Mouse (Mus musculus) heart, embryonic 13.5 days (tissue): ENCODE results near the gene Nfya. TPM values are rescaled to one million over a fixed set of nuclear protein-coding genes. Genes with fewer than 3 reads are reported as not detected.

Source experiments
- ATAC-seq: fragments of 200-750 bp; cut with Nextera tagmentation; 2 replicates; pipeline ENCODE4 v1.8.0; 2017; ENCODE audit warnings: moderate TSS enrichment; ENCODE audit not compliant: insufficient number of reproducible peaks, low FRiP score, low TSS enrichment; ENCODE audit errors: extremely low read depth
- H3K27ac ChIP-seq: fragments of 300-500 bp; sonication (generic); replicated peaks from 2 replicates; pipeline ENCODE4 v1.5.1; 2015; ENCODE audit warnings: moderate library complexity, mild to moderate bottlenecking, inconsistent platforms
- H3K27me3 ChIP-seq: fragments of 300-500 bp; sonication (generic); replicated peaks from 2 replicates; pipeline ENCODE4 v1.6.1; 2015; ENCODE audit warnings: mild to moderate bottlenecking, inconsistent platforms
- H3K36me3 ChIP-seq: fragments of 300-500 bp; sonication (generic); 2 replicates; pipeline ENCODE4 v1.6.1; 2015; ENCODE audit warnings: mild to moderate bottlenecking, inconsistent platforms
- H3K4me1 ChIP-seq: fragments of 300-500 bp; sonication (generic); 2 replicates; pipeline ENCODE4 v1.6.1; 2015; ENCODE audit warnings: inconsistent platforms
- H3K4me2 ChIP-seq: fragments of 300-500 bp; sonication (generic); 2 replicates; pipeline ENCODE4 v1.6.1; 2015; ENCODE audit warnings: inconsistent platforms, mild to moderate bottlenecking, moderate library complexity
- H3K4me3 ChIP-seq: fragments of 300-500 bp; sonication (generic); 2 replicates; pipeline ENCODE4 v1.5.1; 2015; ENCODE audit warnings: moderate library complexity, mild to moderate bottlenecking, inconsistent platforms
- H3K9ac ChIP-seq: fragments of 300-500 bp; sonication (generic); 2 replicates; pipeline ENCODE4 v1.6.1; 2015; ENCODE audit warnings: inconsistent platforms, mild to moderate bottlenecking, moderate library complexity
- H3K9me3 ChIP-seq: fragments of 300-500 bp; sonication (generic); 2 replicates; pipeline ENCODE4 v1.6.1; 2016; ENCODE audit warnings: inconsistent platforms
- WGBS: fragments of 180-500 bp; shearing (Covaris S2); methylation state at CpG from one replicate; pipeline ENCODE4 v1.1.7; 2015; ENCODE audit warnings: mixed read lengths; 5-methylcytosine and 5-hydroxymethylcytosine counted together
- polyA plus RNA-seq: library from polyadenylated mRNA; unstranded; fragments of >200 nt; fragmentation: Nextera tagmentation; extraction: Ambion mirVana; gene quantifications from 2 replicates; pipeline ENCODE4 v1.2.1, GENCODE M21; 2015

The Nfya gene
- polyA plus RNA-seq, 1 experiment from 2014 or later: 10.5 TPM

GRCm38 (mm10) chr17:48341947-48342346, 67.8 kb downstream of the Nfya start:
- H3K4me2 ChIP-seq: no peak overlapping the region
- no peaks in the 10 kb centered on the region; the same call in 1 of the 2 replicates for H3K27me3 ChIP-seq
- WGBS: 57% methylated on average over 3 of the region's 3 CpGs
- no peak for ATAC-seq
- H3K4me1 ChIP-seq: 0 out of 2 replicates have a peak, but pooled peaks cover 3% of the 10 kb centered on the region
- H3K9ac ChIP-seq: no peak overlapping the region
- no peak overlapping the region for H3K4me3 ChIP-seq
- H3K9me3 ChIP-seq: no peaks in the 10 kb centered on the region
- H3K36me3 ChIP-seq: no peaks in the 10 kb centered on the region
- H3K27ac ChIP-seq: no peak overlapping the region

- no peak overlapping the region for H3K4me3 ChIP-seq
- 60% methylated on average over 1 of the region's 1 CpGs for WGBS
Observed at GRCm38 (mm10) chr17:48340267-48340666, 69.4 kb downstream of the Nfya start.

More at GRCm38 (mm10) chr17:48340267-48340666, 69.4 kb downstream of the Nfya start:
- no peak overlapping the region for H3K4me2 ChIP-seq
- ATAC-seq: no peak
- H3K36me3 ChIP-seq: no peaks in the 10 kb centered on the region
- H3K27ac ChIP-seq: no peak overlapping the region
- no peaks in the 10 kb centered on the region for H3K27me3 ChIP-seq
- no peak overlapping the region for H3K9ac ChIP-seq
- H3K9me3 ChIP-seq: no peaks in the 10 kb centered on the region
- 0 out of 2 replicates have a peak, but pooled peaks cover 3% of the 10 kb centered on the region for H3K4me1 ChIP-seq

Other genes starting within 250 kb of the Nfya start
- gene A530064D06Rik, start 242.6 kb downstream of the Nfya start, polyA plus RNA-seq: 0.04 and 0.12 TPM in 2 replicates
- gene Trem1, start 177.1 kb downstream of the Nfya start, polyA plus RNA-seq: 0.05 and 0.13 TPM in 2 replicates
- gene Trem3, start 162.1 kb downstream of the Nfya start, polyA plus RNA-seq: not detected in 2 replicates
- gene Treml4, start 145.6 kb downstream of the Nfya start, polyA plus RNA-seq: 0.22 and 0.59 TPM in 2 replicates
- gene Treml2, start 110.4 kb downstream of the Nfya start, polyA plus RNA-seq: 0.37 and 0.52 TPM in 2 replicates
- 0.17 and 0.24 TPM in 2 replicates for gene B430306N03Rik, start 93.8 kb downstream of the Nfya start, polyA plus RNA-seq
- gene Trem2, start 63.5 kb downstream of the Nfya start, polyA plus RNA-seq: 3.9 and 4.6 TPM in 2 replicates
- 3.3 and 3.8 TPM in 2 replicates for gene Treml1, start 50.0 kb downstream of the Nfya start, polyA plus RNA-seq
- 44.3 and 44.6 TPM in 2 replicates for gene Oard1, start 108 bp upstream of the Nfya start, polyA plus RNA-seq
- 182 and 204 TPM in 2 replicates for gene Apobec2, start 23.0 kb upstream of the Nfya start, polyA plus RNA-seq
- 8.8 and 9.0 TPM in 2 replicates for gene Tspo2, start 41.6 kb upstream of the Nfya start, polyA plus RNA-seq
- 0.23 and 0.24 TPM in 2 replicates for gene Unc5cl, start 45.0 kb upstream of the Nfya start, polyA plus RNA-seq